Mouse (Mus musculus): Measurements from ENCODE around the gene Cela1.

Cela1 gene

GRCm38 (mm10) chr15:100639972-100640750, 47.6 kb downstream of the Cela1 start:
- intact Hi-C loops (cut with DNase I): loop anchor here (5.0 kb wide), 1 partner anchor 42 kb away; no protein-coding TSS in a partner anchor

GRCm38 (mm10) chr15:100637661-100638060, 50.1 kb downstream of the Cela1 start:
- intact Hi-C loops (cut with DNase I): loop anchor here (5.0 kb wide), 1 partner anchor 45 kb away; no protein-coding TSS in a partner anchor

- intact Hi-C loops (cut with DNase I): loop anchor here (5.0 kb wide), 1 partner anchor 45 kb away; no protein-coding TSS in a partner anchor
These were observed 50.8 kb downstream of the Cela1 start, which contains the start of gene Smagp for GRCm38 (mm10) chr15:100636700-100637501. Gene Smagp (minus strand): TSS chr15:100636940.

GRCm38 (mm10) chr15:100635851-100636645, 51.7 kb downstream of the Cela1 start:
- intact Hi-C loops (cut with DNase I): loop anchor here (5.0 kb wide), 1 partner anchor 46 kb away; no protein-coding TSS in a partner anchor

- intact Hi-C loops (cut with DNase I): loop anchor here (5.0 kb wide), 1 partner anchor 47 kb away; no protein-coding TSS in a partner anchor
These were observed 52.5 kb downstream of the Cela1 start for GRCm38 (mm10) chr15:100635239-100635638.

- intact Hi-C loops (cut with DNase I): loop anchor here (5.0 kb wide), 1 partner anchor 39 kb away; no protein-coding TSS in a partner anchor
These were observed 54.4 kb downstream of the Cela1 start for GRCm38 (mm10) chr15:100633341-100633740.

- intact Hi-C loops (cut with DNase I): loop anchor here (5.0 kb wide), 1 partner anchor 40 kb away; no protein-coding TSS in a partner anchor
These were observed 55.4 kb downstream of the Cela1 start for GRCm38 (mm10) chr15:100632323-100632722.

- intact Hi-C loops (cut with DNase I): loop anchor here (5.0 kb wide), 1 partner anchor 41 kb away; no protein-coding TSS in a partner anchor
These were observed 56.1 kb downstream of the Cela1 start for GRCm38 (mm10) chr15:100631454-100632170.

- intact Hi-C loops (cut with DNase I): loop anchor here (5.0 kb wide), 1 partner anchor 42 kb away; no protein-coding TSS in a partner anchor
These were observed 57.6 kb downstream of the Cela1 start for GRCm38 (mm10) chr15:100630126-100630525.

- intact Hi-C loops (cut with DNase I): no loop called here
These were observed 58.9 kb downstream of the Cela1 start for GRCm38 (mm10) chr15:100628797-100629196.

GRCm38 (mm10) chr15:100627774-100628370, 59.8 kb downstream of the Cela1 start:
- intact Hi-C loops (cut with DNase I): no loop called here

- intact Hi-C loops (cut with DNase I): no loop called here
These were observed 60.4 kb downstream of the Cela1 start for GRCm38 (mm10) chr15:100627287-100627686.

GRCm38 (mm10) chr15:100624435-100624834, 63.3 kb downstream of the Cela1 start:
- intact Hi-C loops (cut with DNase I): no loop called here

Small RNAs within 50 kb of the gene (microRNA-seq; reads per million reads assigned to microRNA genes)
- 0 reads per million in 2 experiments for gene Mir6961

All from adrenal gland (tissue).